Mouse (Mus musculus): ENCODE results near the gene Slc36a2. TPM values are rescaled to one million over a fixed set of nuclear protein-coding genes. Genes with fewer than 3 reads are reported as not detected.

The Slc36a2 gene
- total and polyA plus RNA-seq, 3 experiments, result not detected

DNA sequence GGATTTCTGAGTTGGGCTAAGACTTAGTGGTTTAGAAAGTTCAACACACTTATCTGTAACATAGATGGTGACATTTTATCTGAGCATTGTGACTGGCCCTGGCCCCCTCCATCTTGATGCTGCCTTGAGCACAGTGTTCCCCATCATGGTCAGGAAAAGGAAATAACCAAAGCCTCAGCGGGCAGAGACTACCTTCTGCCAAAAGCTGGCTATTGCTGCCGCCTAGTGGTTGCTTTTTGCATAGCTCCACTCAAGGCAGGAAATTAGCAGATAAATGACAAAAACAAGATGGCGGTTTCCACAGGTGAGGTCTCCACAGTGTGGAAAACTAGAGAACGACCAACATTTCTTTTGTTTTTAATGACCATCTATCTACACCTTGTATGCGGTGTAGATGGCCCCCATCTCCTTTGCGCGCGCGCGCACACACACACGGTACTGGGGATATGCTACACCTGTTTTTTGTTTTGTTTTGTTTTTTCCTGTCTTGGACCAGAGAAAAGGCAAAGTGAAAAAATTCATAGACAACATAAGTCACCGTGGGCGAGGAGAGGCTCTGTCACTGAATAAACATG is 26.0 kb downstream of the Slc36a2 start:
- Histone ChIP-seq H3K36me3 (ENCODE audit: control insufficient read depth in 1 of 2, insufficient read depth in 2 of 2, low read length in 2 of 2) (peaks cover 0 to 9% of the 10 kb centered on the region in 2 experiments; a peak in 2 of 4 replicates), H3K27me3 (ENCODE audit: control insufficient read depth in 1 of 2, insufficient read depth in 2 of 2, low read length in 2 of 2) (no peaks in the 10 kb centered on the region), H3K27ac (ENCODE audit: control insufficient read depth, low read depth, low read length) (no peak overlapping the region), H3K9me3 (replicated peaks; ENCODE audit: insufficient read depth, low read length) (no peaks in the 10 kb centered on the region), H3K4me1 (ENCODE audit: control insufficient read depth in 1 of 2, insufficient read depth in 2 of 2, low read length in 2 of 2) (peaks cover 9 to 28% of the 10 kb centered on the region in 2 experiments), H3K9ac (ENCODE audit: control insufficient read depth, low read depth, low read length, poor library complexity, severe bottlenecking) (peak overlapping the region; percentile 13; the same call in 1 of the 2 replicates), H3K79me2 (ENCODE audit: control insufficient read depth, insufficient read depth, low read length, poor library complexity) (no peaks in the 10 kb centered on the region), H3K4me3 (ENCODE audit: control insufficient read depth in 1 of 2, insufficient read depth in 1 of 2, low read depth in 2 of 2, low read length in 2 of 2) (no peak overlapping the region; a peak in 1 of 4 replicates)
- peak; percentile 94 for DNase-seq (ENCODE audit: low read depth, low spot score)
- no peak for TF ChIP-seq NRF1 (IDR thresholded peaks at IDR 0.05; ENCODE audit: insufficient read depth, low read depth, low read length, poor library complexity, severe bottlenecking)
- peak; percentile 40; the same call in 1 of the 2 replicates for TF ChIP-seq ZNF384 (IDR thresholded peaks at IDR 0.05; ENCODE audit: low read depth, low read length)
- TF ChIP-seq RCOR1 (IDR thresholded peaks at IDR 0.05; ENCODE audit: low read depth, low read length), result no peak
- TF ChIP-seq MYC (IDR thresholded peaks at IDR 0.05; ENCODE audit: low read depth, low read length), result 0 out of 2 replicates have a peak, but pooled peaks have one; percentile 63
- TF ChIP-seq USF2 (IDR thresholded peaks at IDR 0.05; ENCODE audit: borderline replicate concordance in 1 of 2, insufficient read depth in 1 of 2, low read depth in 1 of 2, low read length in 2 of 2), result no peak
- no peak for TF ChIP-seq MAX (IDR thresholded peaks at IDR 0.05; ENCODE audit: low read length)
- TF ChIP-seq TCF12 (IDR thresholded peaks at IDR 0.05; ENCODE audit: low read depth, low read length), result no peak
- TF ChIP-seq CHD1 (IDR thresholded peaks at IDR 0.05; ENCODE audit: low read depth, low read length), result no peak
- TF ChIP-seq UBTF (IDR thresholded peaks at IDR 0.05; ENCODE audit: borderline replicate concordance, insufficient read depth, low read depth, low read length), result no peak
- TF ChIP-seq ETS1 (IDR thresholded peaks at IDR 0.05; ENCODE audit: low read depth, low read length), result no peak
- TF ChIP-seq POLR2AphosphoS5 (IDR thresholded peaks at IDR 0.05; ENCODE audit: borderline replicate concordance, low read depth, low read length), result no peak
- TF ChIP-seq JUND (IDR thresholded peaks at IDR 0.05; ENCODE audit: low read depth, low read length), result no peak
- TF ChIP-seq MYB (IDR thresholded peaks at IDR 0.05; ENCODE audit: low read depth, low read length), result no peak
- peak; percentile 100 for TF ChIP-seq ZC3H11A (IDR thresholded peaks at IDR 0.05; ENCODE audit: low read depth, low read length)
- no peak for TF ChIP-seq CHD2 (IDR thresholded peaks at IDR 0.05; ENCODE audit: low read length)
- no peak for TF ChIP-seq EP300 (IDR thresholded peaks at IDR 0.05; ENCODE audit: low read depth in 1 of 2, low read length in 2 of 2)
- no peak for TF ChIP-seq E2F4 (IDR thresholded peaks at IDR 0.05; ENCODE audit: borderline replicate concordance, low read depth, low read length)
- TF ChIP-seq BHLHE40 (IDR thresholded peaks at IDR 0.05; ENCODE audit: borderline replicate concordance, low read depth, low read length), result no peak
- peak in 2 of 3 experiments; percentile 95 to 98 for TF ChIP-seq CTCF (IDR thresholded peaks at IDR 0.05 in 2 of 3, conservative IDR thresholded peaks at IDR 0.05 in 1 of 3; ENCODE audit: control insufficient read depth in 1 of 3, insufficient read depth in 1 of 3, low read depth in 2 of 3, low read length in 3 of 3, poor library complexity in 1 of 3, severe bottlenecking in 1 of 3)
- TF ChIP-seq HCFC1 (IDR thresholded peaks at IDR 0.05; ENCODE audit: low read depth, low read length), result peak; percentile 56; the same call in 1 of the 2 replicates
- peak; percentile 97 for TF ChIP-seq SMC3 (IDR thresholded peaks at IDR 0.05; ENCODE audit: low read depth, low read length)
- TF ChIP-seq MEF2A (IDR thresholded peaks at IDR 0.05; ENCODE audit: extremely low read depth, insufficient replicate concordance, low read depth, low read length, poor library complexity, severe bottlenecking), result no peak
- no peak for TF ChIP-seq MXI1 (IDR thresholded peaks at IDR 0.05; ENCODE audit: low read depth, low read length)
- peak; percentile 53; the same call in 1 of the 2 replicates for TF ChIP-seq GATA1 (IDR thresholded peaks at IDR 0.05; ENCODE audit: low read depth, low read length)
- no peak for TF ChIP-seq KAT2A (conservative IDR thresholded peaks at IDR 0.05; ENCODE audit: low read depth, low read length)
- no peak; the same call in none of the 2 replicates for TF ChIP-seq RAD21 (IDR thresholded peaks at IDR 0.05; ENCODE audit: low read depth, low read length)
- no peak for TF ChIP-seq GABPA (IDR thresholded peaks at IDR 0.05; ENCODE audit: low read depth, low read length)
- TF ChIP-seq MAFK (IDR thresholded peaks at IDR 0.05; ENCODE audit: borderline replicate concordance, low read depth, low read length), result no peak
- TF ChIP-seq POLR2A (IDR thresholded peaks at IDR 0.05; ENCODE audit: control insufficient read depth in 1 of 2, insufficient read depth in 1 of 2, low read depth in 1 of 2, low read length in 2 of 2, poor library complexity in 1 of 2), result no peak
- no peak for TF ChIP-seq ZKSCAN1 (IDR thresholded peaks at IDR 0.05; ENCODE audit: low read depth, low read length)
- no peak for TF ChIP-seq POLR2AphosphoS2 (IDR thresholded peaks at IDR 0.05; ENCODE audit: low read length)
- no peak for TF ChIP-seq ZMIZ1 (IDR thresholded peaks at IDR 0.05; ENCODE audit: low read depth, low read length)
- no peak for TF ChIP-seq USF1 (IDR thresholded peaks at IDR 0.05; ENCODE audit: low read depth, low read length)
- TF ChIP-seq MAZ (IDR thresholded peaks at IDR 0.05; ENCODE audit: low read depth, low read length), result 0 out of 2 replicates have a peak, but pooled peaks have one; percentile 39
- TF ChIP-seq TBP (IDR thresholded peaks at IDR 0.05; ENCODE audit: low read depth, low read length), result 0 out of 2 replicates have a peak, but pooled peaks have one; percentile 58
- peak; percentile 59; the same call in 1 of the 2 replicates for TF ChIP-seq SIN3A (IDR thresholded peaks at IDR 0.05; ENCODE audit: low read length)

Data from MEL (cell line).